Mouse (Mus musculus) embryonic facial prominence, embryonic 11.5 days (tissue): ENCODE data around the gene Spout1. TPM values are rescaled to one million over a fixed set of nuclear protein-coding genes. Genes with fewer than 3 reads are reported as not detected.
"Not testable (repeated sequence)": the region's sequence is repeated elsewhere in the genome, so short reads cannot be mapped to it uniquely, and the experiment has no call there.

Experiments
- ATAC-seq: fragments of 200-750 bp; cut with Nextera tagmentation; replicated peaks from 2 replicates; pipeline ENCODE4 v1.8.0; 2017; ENCODE audit warnings: low read depth; ENCODE audit not compliant: insufficient number of reproducible peaks, low FRiP score, low TSS enrichment
- DNase-seq: peaks from one replicate; pipeline ENCODE4 v3.0.0-alpha.2; 2015; ENCODE audit warnings: low spot score
- H3K27ac ChIP-seq: fragments of 300-500 bp; sonication (generic); replicated peaks from 2 replicates; pipeline ENCODE4 v1.5.1; 2014; ENCODE audit warnings: mild to moderate bottlenecking, low read depth, low read length, control low read depth
- H3K27me3 ChIP-seq: fragments of 300-500 bp; sonication (generic); 2 replicates; pipeline ENCODE4 v1.6.1; 2014; ENCODE audit warnings: mild to moderate bottlenecking, low read length, moderate library complexity, mixed read lengths; ENCODE audit not compliant: control insufficient read depth, insufficient read depth
- H3K36me3 ChIP-seq: fragments of 300-500 bp; sonication (generic); replicated peaks from 2 replicates; pipeline ENCODE4 v1.6.1; 2014; ENCODE audit warnings: low read depth, mild to moderate bottlenecking, low read length, moderate library complexity, mixed read lengths; ENCODE audit not compliant: control insufficient read depth, insufficient read depth
- H3K4me1 ChIP-seq: fragments of 300-500 bp; sonication (generic); 2 replicates; pipeline ENCODE4 v1.6.1; 2014; ENCODE audit warnings: low read length, mixed read lengths; ENCODE audit not compliant: control insufficient read depth, insufficient read depth
- H3K4me2 ChIP-seq: fragments of 300-500 bp; sonication (generic); 2 replicates; pipeline ENCODE4 v1.6.1; 2014; ENCODE audit warnings: low read depth, mild to moderate bottlenecking, control low read depth, low read length, moderate library complexity
- H3K4me3 ChIP-seq: fragments of 300-500 bp; sonication (generic); 2 replicates; pipeline ENCODE4 v1.5.1; 2014; ENCODE audit warnings: low read depth, low read length, control low read depth
- H3K9ac ChIP-seq: fragments of 300-500 bp; sonication (generic); replicated peaks from 2 replicates; pipeline ENCODE4 v1.6.1; 2014; ENCODE audit warnings: mild to moderate bottlenecking, control low read depth, low read length
- H3K9me3 ChIP-seq: fragments of 300-500 bp; sonication (generic); replicated peaks from 2 replicates; pipeline ENCODE4 v1.6.1; 2016; ENCODE audit warnings: mild to moderate bottlenecking, low read length, inconsistent platforms, mixed read lengths; ENCODE audit not compliant: control insufficient read depth
- WGBS: fragments of 180-500 bp; shearing (Covaris S2); extraction: QIAGEN DNeasy Blood & Tissue Kit; methylation state at CpG from one replicate; pipeline ENCODE4 v1.1.7; 2014; 5-methylcytosine and 5-hydroxymethylcytosine counted together
- polyA plus RNA-seq: library from polyadenylated mRNA; unstranded; fragments of >200 nt; fragmentation: Nextera tagmentation; extraction: Ambion mirVana; gene quantifications from 2 replicates; pipeline ENCODE4 v1.2.1, GENCODE M21; 2014

Gene Spout1
- polyA plus RNA-seq, 1 experiment from 2014 or later, result 75.4 TPM

DNA sequence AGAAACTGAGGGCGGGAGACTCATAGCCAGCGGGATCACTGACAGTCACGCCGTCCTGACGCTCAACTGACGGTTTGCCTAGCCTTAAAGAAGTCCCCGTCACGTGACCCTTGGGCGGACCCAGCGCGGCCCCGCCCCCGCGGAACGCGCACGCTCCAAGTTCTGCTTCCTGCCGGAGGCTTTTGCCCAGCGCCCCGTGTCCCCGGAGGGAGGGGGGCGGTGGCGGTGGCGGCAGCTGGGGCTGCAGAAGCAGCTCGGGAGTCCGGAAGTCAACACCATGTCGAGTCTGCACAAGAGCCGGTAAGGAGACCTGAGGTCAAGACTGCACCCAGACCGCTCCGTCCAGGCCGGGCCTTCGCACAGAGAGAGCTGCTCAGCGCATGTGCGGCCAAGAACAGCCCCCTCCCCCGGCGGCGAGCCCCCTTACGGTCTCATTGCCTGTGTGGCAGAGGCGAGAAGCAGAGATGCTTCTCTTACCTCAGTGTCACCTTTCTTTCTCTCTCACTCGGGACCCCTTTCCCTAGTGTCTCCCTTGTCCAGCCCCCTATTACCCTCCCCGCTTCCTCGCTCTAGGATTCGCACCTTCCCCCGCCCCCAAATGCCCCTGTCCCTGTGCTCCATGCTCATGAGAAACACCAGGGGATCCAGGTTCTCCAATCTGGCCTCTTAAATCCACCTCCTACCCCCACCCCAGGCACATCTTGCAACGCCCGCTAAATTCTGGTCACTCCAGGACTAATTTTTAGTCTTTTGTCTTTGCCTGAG, 44.5 kb downstream of the Spout1 start, which contains the start of gene Tbc1d13:
Gene Tbc1d13, plus strand, starts transcription at position 134 of the 765 bp plus-strand sequence.
- DNase-seq (peak; percentile 96), ATAC-seq (peak; percentile 89)
- Histone ChIP-seq H3K27me3 (no peaks in the 10 kb centered on the region), H3K4me1 (no peaks in the 10 kb centered on the region), H3K36me3 (no peaks in the 10 kb centered on the region; the same call in 1 of the 2 replicates), H3K4me3 (peak within 1 kb of the TSS; percentile 83), H3K27ac (peak within 1 kb of the TSS; percentile 67), H3K9ac (peak within 1 kb of the TSS; percentile 82), H3K4me2 (peak within 1 kb of the TSS; percentile 90), H3K9me3 (no peaks in the 10 kb centered on the region)
- WGBS, result 1% methylated on average over 39 of the region's 46 CpGs

DNA sequence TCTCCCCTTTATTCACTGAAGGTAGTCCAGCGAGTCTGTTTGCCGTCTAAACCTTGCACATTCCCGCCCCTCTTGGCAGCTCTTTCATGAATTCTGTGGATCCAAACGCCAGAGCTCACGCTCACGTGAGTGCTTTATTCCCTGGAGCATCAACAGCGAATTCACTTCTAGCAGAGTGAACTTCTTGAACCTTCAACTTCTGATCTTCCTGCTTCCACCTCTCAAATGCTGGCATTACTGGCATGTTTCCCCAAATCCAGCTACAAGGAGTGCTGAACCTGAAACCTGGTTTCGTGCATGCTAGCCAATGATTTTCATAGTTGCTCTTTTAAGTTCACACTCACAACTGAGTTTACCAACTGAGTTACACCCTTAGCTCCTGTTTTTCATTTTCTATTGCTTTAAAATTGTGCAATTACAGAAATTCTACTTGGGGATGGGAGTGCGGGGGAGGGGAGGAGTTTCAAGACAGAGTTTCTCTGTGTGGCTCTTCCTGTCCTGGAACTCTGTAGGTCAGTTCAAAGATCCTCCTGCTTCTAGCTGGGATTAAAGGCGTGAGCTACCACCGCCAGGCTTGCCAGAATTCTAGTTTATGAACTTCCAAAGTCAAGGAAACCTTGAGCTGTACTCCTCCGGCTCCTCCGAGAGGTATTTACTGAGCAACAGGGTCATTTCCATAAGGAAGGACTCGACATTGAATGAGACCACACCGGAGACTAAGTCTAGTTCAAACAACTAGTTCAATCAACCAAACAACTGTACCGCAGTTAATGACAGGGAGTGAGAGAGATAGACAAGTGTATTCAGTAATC, 45.3 kb downstream of the Spout1 start:
- Histone ChIP-seq H3K36me3 (no peaks in the 10 kb centered on the region; the same call in 1 of the 2 replicates), H3K27ac (no peak overlapping the region), H3K9ac (peak overlapping the region; percentile 82), H3K27me3 (no peaks in the 10 kb centered on the region), H3K4me2 (peak overlapping the region; percentile 90), H3K4me1 (no peaks in the 10 kb centered on the region), H3K4me3 (peak overlapping the region; percentile 83), H3K9me3 (no peaks in the 10 kb centered on the region)
- ATAC-seq (peak; percentile 31; the same call in 1 of the 2 replicates), DNase-seq (peak; percentile 36)
- WGBS, result 18% methylated on average over 16 of the region's 16 CpGs

GRCm38 (mm10) chr2:30131240-30131639, 47.0 kb downstream of the Spout1 start:
- not testable (repeated sequence) for H3K9me3 ChIP-seq, H3K4me2 ChIP-seq, H3K27me3 ChIP-seq, H3K27ac ChIP-seq, H3K4me3 ChIP-seq, H3K4me1 ChIP-seq, ATAC-seq, H3K36me3 ChIP-seq, DNase-seq, H3K9ac ChIP-seq
- 75% methylated on average over 5 of the region's 5 CpGs for WGBS

- Histone ChIP-seq H3K9ac (no peak overlapping the region), H3K4me2 (no peak overlapping the region), H3K4me3 (no peak overlapping the region), H3K9me3 (no peaks in the 10 kb centered on the region), H3K27me3 (no peaks in the 10 kb centered on the region), H3K36me3 (no peaks in the 10 kb centered on the region), H3K27ac (no peak overlapping the region), H3K4me1 (no peaks in the 10 kb centered on the region)
- DNase-seq, result no peak
- WGBS, result 75% methylated on average over 4 of the region's 4 CpGs
- no peak for ATAC-seq
These were observed 48.1 kb downstream of the Spout1 start for GRCm38 (mm10) chr2:30130156-30130555.

- H3K27me3 ChIP-seq, result no peaks in the 10 kb centered on the region
- no peaks in the 10 kb centered on the region for H3K4me1 ChIP-seq
- WGBS, result 28% methylated on average over 2 of the region's 2 CpGs
- no peak overlapping the region for H3K27ac ChIP-seq
- H3K4me3 ChIP-seq, result no peak overlapping the region
- DNase-seq (peak; percentile 64), ATAC-seq (no peak)
- no peak overlapping the region for H3K9ac ChIP-seq
- no peak overlapping the region for H3K4me2 ChIP-seq
- H3K9me3 ChIP-seq, result no peaks in the 10 kb centered on the region
- no peaks in the 10 kb centered on the region for H3K36me3 ChIP-seq
These were observed 49.5 kb downstream of the Spout1 start for GRCm38 (mm10) chr2:30128789-30129188.

DNA sequence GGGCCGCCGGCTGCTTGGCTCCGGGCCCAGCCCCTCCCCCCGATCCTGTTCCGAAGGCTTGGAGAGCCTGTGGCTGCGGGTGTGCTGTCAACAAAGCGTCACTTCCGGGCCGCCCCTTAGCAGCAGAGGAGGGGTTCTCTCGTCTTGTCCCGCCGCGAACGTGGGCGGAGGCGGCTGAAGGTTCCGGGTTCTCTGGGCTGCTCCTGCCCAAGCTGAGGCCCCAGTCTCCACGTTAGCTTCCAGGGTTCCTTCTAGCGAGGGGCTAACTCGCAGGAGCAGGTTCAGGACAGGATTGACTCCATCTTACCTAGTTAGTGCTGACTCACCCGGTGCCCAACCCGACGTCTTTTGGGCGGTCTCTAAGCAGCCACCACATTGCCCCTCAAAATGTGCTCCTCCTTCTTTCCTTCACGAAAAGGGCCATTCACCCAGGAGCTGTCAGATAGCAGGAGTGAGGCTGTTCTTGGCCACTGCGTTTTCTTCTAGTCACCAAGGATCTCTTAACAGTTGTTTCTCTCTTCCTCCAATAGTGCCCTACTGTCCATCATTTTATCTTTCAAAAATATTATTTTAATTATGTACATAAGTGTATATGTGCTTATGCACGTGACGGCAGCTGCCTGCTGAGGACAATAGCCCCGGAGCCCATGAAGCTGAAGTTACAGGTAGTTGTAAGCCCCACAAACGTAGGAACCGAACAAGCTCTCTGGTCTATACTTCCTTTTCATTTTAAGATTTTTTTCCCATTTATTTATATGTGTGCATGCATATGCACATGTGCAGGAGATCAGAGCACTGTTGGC, 53.6 kb downstream of the Spout1 start, which contains the start of gene Zer1:
Gene Zer1, minus strand, starts transcription at position 114 of the 803 bp plus-strand sequence.
- DNase-seq (peak; percentile 94), ATAC-seq (peak; percentile 95)
- Histone ChIP-seq H3K9ac (peak within 1 kb of the TSS; percentile 83), H3K4me2 (peak within 1 kb of the TSS; percentile 79), H3K4me1 (no peaks in the 10 kb centered on the region), H3K27ac (0 out of 2 replicates have a peak within 1 kb of the TSS, but pooled peaks have one; percentile 39), H3K9me3 (no peaks in the 10 kb centered on the region), H3K36me3 (no peaks in the 10 kb centered on the region), H3K4me3 (peak within 1 kb of the TSS; percentile 82), H3K27me3 (no peaks in the 10 kb centered on the region)
- WGBS, result 12% methylated on average over 30 of the region's 31 CpGs

GRCm38 (mm10) chr2:30123729-30124471, 54.4 kb downstream of the Spout1 start:
- 2% methylated on average over 44 of the region's 44 CpGs for WGBS
- DNase-seq (no peak), ATAC-seq (peak; percentile 60)
- H3K4me3 ChIP-seq, result peak overlapping the region; percentile 82
- H3K27ac ChIP-seq, result 0 out of 2 replicates have a peak overlapping the region, but pooled peaks have one; percentile 39
- no peaks in the 10 kb centered on the region for H3K36me3 ChIP-seq
- H3K4me1 ChIP-seq, result no peaks in the 10 kb centered on the region
- H3K4me2 ChIP-seq, result peak overlapping the region; percentile 79
- peak overlapping the region; percentile 83 for H3K9ac ChIP-seq
- H3K9me3 ChIP-seq, result no peaks in the 10 kb centered on the region
- H3K27me3 ChIP-seq, result no peaks in the 10 kb centered on the region
